Mouse (Mus musculus) ES-E14 (cell line): ENCODE measurements around the gene Rgl3. TPM values are rescaled to one million over a fixed set of nuclear protein-coding genes. Genes with fewer than 3 reads are reported as not detected.

Source experiments
- DNase-seq: peaks from one replicate; pipeline ENCODE4 v3.0.0-alpha.2; 2013; ENCODE audit warnings: low read depth, low spot score
- H3K27ac ChIP-seq: 2 replicates; pipeline ENCODE4 v1.5.1; 2012; ENCODE audit warnings: low read depth, mild to moderate bottlenecking, low read length, moderate library complexity, mixed read lengths; ENCODE audit not compliant: poor library complexity, insufficient read depth, severe bottlenecking
- H3K36me3 ChIP-seq: 2 replicates; pipeline ENCODE4 v1.6.1; 2012; ENCODE audit warnings: mild to moderate bottlenecking, low read length, moderate library complexity, mixed read lengths; ENCODE audit not compliant: control insufficient read depth, poor library complexity, insufficient read depth, severe bottlenecking
- H3K4me1 ChIP-seq, 2 experiments: fragments of 150-350 bp in 1 of 2; sonication (generic) in 1 of 2; 2 replicates each; pipeline ENCODE4 v1.6.1; 2012; ENCODE audit warnings: low read length in 2 of 2, mild to moderate bottlenecking in 1 of 2, mixed read lengths in 1 of 2; ENCODE audit not compliant: control insufficient read depth in 2 of 2, insufficient read depth in 2 of 2, poor library complexity in 1 of 2
- H3K4me3 ChIP-seq, 2 experiments: fragments of 150-350 bp in 1 of 2; sonication (generic) in 1 of 2; 2 replicates each; pipeline ENCODE4 v1.5.1; 2012; ENCODE audit warnings: low read length in 2 of 2, low read depth in 1 of 2, mild to moderate bottlenecking in 1 of 2, mixed read lengths in 1 of 2; ENCODE audit not compliant: insufficient read depth in 1 of 2, poor library complexity in 1 of 2, severe bottlenecking in 1 of 2
- H3K9ac ChIP-seq: 2 replicates; pipeline ENCODE4 v1.6.1; 2012; ENCODE audit warnings: low read depth, mild to moderate bottlenecking, low read length, mixed read lengths; ENCODE audit not compliant: poor library complexity, insufficient read depth, severe bottlenecking
- H3K9me3 ChIP-seq: fragments of 150-350 bp; sonication (generic); 2 replicates; pipeline ENCODE4 v1.6.1; 2012; ENCODE audit warnings: low read depth, mild to moderate bottlenecking, low read length; ENCODE audit not compliant: control insufficient read depth, insufficient read depth
- CHD2 ChIP-seq: IDR thresholded peaks from 2 replicates; pipeline ENCODE4 v1.6.1; 2014; ENCODE audit warnings: mild to moderate bottlenecking, low read depth, low read length, inconsistent platforms
- HCFC1 ChIP-seq: IDR thresholded peaks from 2 replicates; pipeline ENCODE4 v1.6.1; 2012; ENCODE audit warnings: low read length, inconsistent platforms, borderline replicate concordance; ENCODE audit not compliant: insufficient read depth
- MAFK ChIP-seq: IDR thresholded peaks from 2 replicates; pipeline ENCODE4 v1.6.1; 2014; ENCODE audit warnings: mild to moderate bottlenecking, low read depth, low read length, inconsistent platforms; ENCODE audit not compliant: insufficient read depth
- ZC3H11A ChIP-seq: IDR thresholded peaks from 2 replicates; pipeline ENCODE4 v1.6.1; 2012; ENCODE audit warnings: low read depth, mild to moderate bottlenecking, inconsistent platforms, low read length, borderline replicate concordance
- ZNF384 ChIP-seq: IDR thresholded peaks from 2 replicates; pipeline ENCODE4 v1.6.1; 2012; ENCODE audit warnings: low read depth, low read length, inconsistent platforms
- in situ Hi-C, 2 experiments: fragments of 600-800 bp; cut with MboI; formaldehyde crosslinking; loops; one replicate each; pipeline ENCODE4 v1.15.1; 2025; ENCODE audit warnings: low sequenced_read_pairs in 2 of 2, inconsistent platforms in 1 of 2; ENCODE audit not compliant: unreplicated experiment in 2 of 2
- total RNA-seq: library from RNA; depleted of rRNA; stranded (reverse); fragments of 300-350 nt; gene quantifications from 2 replicates; pipeline ENCODE4 v1.2.3, GENCODE M21; 2012

Gene Rgl3
- total RNA-seq, 1 experiment = 0.27 TPM

GRCm38 (mm10) chr9:21963417-21963816 lies 25.8 kb downstream of the Rgl3 start, which contains the start of gene Epor:
Epor (minus strand) TSS chr9:21963506.
- H3K27ac ChIP-seq = no peak within 1 kb of the TSS
- peak within 1 kb of the TSS; percentile 42; the same call in 1 of the 2 replicates for H3K9ac ChIP-seq
- peak within 1 kb of the TSS; percentile 54 to 68 for H3K4me3 ChIP-seq
- in situ Hi-C loops = no loop called here
- peaks cover 0 to 7% of the 10 kb centered on the region in 2 experiments; a peak in 2 of 4 replicates for H3K4me1 ChIP-seq
- H3K36me3 ChIP-seq = no peaks in the 10 kb centered on the region
- no peaks in the 10 kb centered on the region for H3K9me3 ChIP-seq
- DNase-seq = no peak
- no peak for TF ChIP-seq ZC3H11A
- no peak for TF ChIP-seq MAFK
- TF ChIP-seq ZNF384 = no peak
- TF ChIP-seq CHD2 = no peak
- TF ChIP-seq HCFC1 = no peak

DNA sequence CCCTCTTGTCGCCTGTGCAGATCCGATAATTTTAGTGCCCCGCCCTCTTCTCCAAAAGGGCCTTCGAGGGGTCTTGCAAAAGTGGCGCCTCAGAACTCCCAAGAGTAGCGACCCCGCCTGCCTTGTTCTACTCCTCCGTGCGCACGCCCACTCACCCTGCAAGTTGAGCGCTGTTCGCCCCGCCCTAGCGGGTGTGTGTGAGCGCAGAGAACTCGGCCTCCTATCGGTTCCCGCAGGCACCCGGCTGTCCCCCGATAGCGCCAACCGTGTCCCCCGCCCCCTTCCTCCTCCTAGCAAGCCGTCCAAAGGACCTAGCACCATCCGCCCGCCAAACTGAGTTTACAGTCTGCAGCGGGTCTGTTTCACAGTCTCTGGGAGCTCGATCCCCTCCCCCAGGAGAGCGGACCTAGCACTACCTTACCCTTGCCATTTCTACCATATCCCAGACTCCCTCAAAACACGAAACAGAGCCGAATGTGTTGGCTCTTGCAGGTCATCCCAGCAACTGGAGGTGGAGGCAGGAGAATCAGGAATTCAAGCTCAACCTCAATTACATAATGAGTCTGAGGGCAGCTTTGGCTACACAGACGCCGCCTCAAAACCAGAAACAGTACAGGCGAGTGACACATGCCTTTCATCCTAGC lies 26.7 kb downstream of the Rgl3 start:
- peaks cover 0 to 9% of the 10 kb centered on the region in 2 experiments; a peak in 2 of 4 replicates for H3K4me1 ChIP-seq
- DNase-seq = peak; percentile 56
- TF ChIP-seq HCFC1 (no peak), MAFK (no peak), CHD2 (no peak), ZNF384 (no peak), ZC3H11A (no peak)
- H3K27ac ChIP-seq = no peak overlapping the region
- H3K4me3 ChIP-seq = peak overlapping the region; percentile 54 to 68
- H3K9ac ChIP-seq = peak overlapping the region; percentile 42; the same call in 1 of the 2 replicates
- no peaks in the 10 kb centered on the region for H3K9me3 ChIP-seq
- H3K36me3 ChIP-seq = no peaks in the 10 kb centered on the region; the same call in 1 of the 2 replicates
- in situ Hi-C loops = no loop called here

DNA sequence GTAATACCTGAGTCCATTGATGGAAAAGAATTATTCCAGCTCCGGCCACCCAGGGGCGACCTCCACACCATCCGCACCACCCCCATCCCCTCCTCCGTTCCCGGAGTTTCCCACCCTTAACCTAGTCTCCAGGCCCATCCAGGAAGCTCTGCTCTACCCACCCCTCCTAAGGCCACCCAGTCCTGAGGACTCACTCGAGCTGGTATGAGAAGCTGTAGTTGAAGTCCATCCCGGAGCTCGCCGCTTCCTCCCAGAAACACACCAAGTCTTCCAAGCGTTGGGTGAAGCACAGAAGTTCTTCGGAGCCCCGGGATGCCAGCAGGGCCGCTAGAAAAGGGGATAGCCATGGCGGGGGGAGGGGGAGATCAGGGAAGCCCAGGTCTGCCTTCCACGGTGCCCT lies 27.2 kb downstream of the Rgl3 start:
- DNase-seq = no peak
- TF ChIP-seq MAFK (no peak), ZC3H11A (no peak), ZNF384 (no peak), HCFC1 (no peak), CHD2 (no peak)
- Histone ChIP-seq H3K4me3 (peak overlapping the region; percentile 54 to 68), H3K9me3 (no peaks in the 10 kb centered on the region), H3K4me1 (peaks cover 0 to 9% of the 10 kb centered on the region in 2 experiments; a peak in 2 of 4 replicates), H3K36me3 (no peaks in the 10 kb centered on the region; the same call in 1 of the 2 replicates), H3K9ac (peak overlapping the region; percentile 42), H3K27ac (no peak overlapping the region)
- in situ Hi-C loops = no loop called here

- Histone ChIP-seq H3K36me3 (no peaks in the 10 kb centered on the region; the same call in 1 of the 2 replicates), H3K4me1 (peaks cover 0 to 9% of the 10 kb centered on the region in 2 experiments; a peak in 2 of 4 replicates), H3K9me3 (no peaks in the 10 kb centered on the region), H3K27ac (no peak overlapping the region), H3K9ac (peak overlapping the region; percentile 31; the same call in 1 of the 2 replicates), H3K4me3 (peak overlapping the region; percentile 54 to 68)
- in situ Hi-C loops = no loop called here
- TF ChIP-seq ZNF384 (no peak), HCFC1 (no peak), MAFK (no peak), ZC3H11A (no peak)
- DNase-seq = no peak
Measured at GRCm38 (mm10) chr9:21961366-21961980, 27.8 kb downstream of the Rgl3 start.
